Mouse (Mus musculus) bone marrow macrophage, adult 2 months (primary cell): ENCODE data around the gene Chchd3. TPM values are rescaled to one million over a fixed set of nuclear protein-coding genes. Genes with fewer than 3 reads are reported as not detected.

ENCODE experiments used
- H3K27ac ChIP-seq: 2 replicates; pipeline ENCODE4 v1.5.1; 2012; ENCODE audit warnings: low read depth, low read length; ENCODE audit not compliant: insufficient read depth
- H3K4me1 ChIP-seq: 2 replicates; pipeline ENCODE4 v1.6.1; 2012; ENCODE audit warnings: low read length; ENCODE audit not compliant: control insufficient read depth, insufficient read depth
- H3K4me3 ChIP-seq: 2 replicates; pipeline ENCODE4 v1.5.1; 2012; ENCODE audit warnings: mild to moderate bottlenecking, low read length, moderate library complexity; ENCODE audit not compliant: insufficient read depth
- CTCF ChIP-seq: IDR thresholded peaks from 2 replicates; pipeline ENCODE4 v1.5.1; 2012; ENCODE audit warnings: low read depth, mild to moderate bottlenecking, low read length, moderate library complexity
- POLR2A ChIP-seq: IDR thresholded peaks from 2 replicates; pipeline ENCODE4 v1.6.1; 2012; ENCODE audit warnings: mild to moderate bottlenecking, low read depth, low read length, borderline replicate concordance
- polyA plus RNA-seq: library from polyadenylated mRNA; stranded (reverse); fragments of >200 nt; gene quantifications from 2 replicates; pipeline ENCODE4 v1.2.4, GENCODE M21; 2012; ENCODE audit not compliant: missing spikeins, insufficient read depth, insufficient read length

Chchd3 gene
- polyA plus RNA-seq, 1 experiment, result 52.9 TPM

DNA sequence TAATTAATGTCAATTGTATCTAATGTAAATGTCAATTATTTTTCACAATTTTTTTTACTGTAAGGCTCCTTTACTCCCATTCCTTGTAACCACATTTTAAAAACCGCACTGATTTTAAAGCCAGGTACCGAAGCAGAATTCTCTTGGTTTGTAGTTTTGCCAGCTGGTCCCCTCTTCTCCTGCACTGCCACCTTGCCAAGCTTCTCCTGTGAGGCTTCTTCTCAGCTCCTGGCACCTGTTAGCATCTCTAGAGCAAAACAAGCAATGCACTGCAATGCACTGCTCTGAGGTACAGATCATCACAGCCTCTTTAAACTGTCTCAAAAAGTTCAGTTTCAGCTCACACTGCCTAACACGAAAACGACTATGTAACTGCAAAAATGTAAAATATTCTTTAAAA is 116.4 kb downstream of the Chchd3 start:
- TF ChIP-seq CTCF, result no peak
- no peak for TF ChIP-seq POLR2A
- Histone ChIP-seq H3K27ac (no peak overlapping the region), H3K4me3 (no peak overlapping the region), H3K4me1 (no peaks in the 10 kb centered on the region)

DNA sequence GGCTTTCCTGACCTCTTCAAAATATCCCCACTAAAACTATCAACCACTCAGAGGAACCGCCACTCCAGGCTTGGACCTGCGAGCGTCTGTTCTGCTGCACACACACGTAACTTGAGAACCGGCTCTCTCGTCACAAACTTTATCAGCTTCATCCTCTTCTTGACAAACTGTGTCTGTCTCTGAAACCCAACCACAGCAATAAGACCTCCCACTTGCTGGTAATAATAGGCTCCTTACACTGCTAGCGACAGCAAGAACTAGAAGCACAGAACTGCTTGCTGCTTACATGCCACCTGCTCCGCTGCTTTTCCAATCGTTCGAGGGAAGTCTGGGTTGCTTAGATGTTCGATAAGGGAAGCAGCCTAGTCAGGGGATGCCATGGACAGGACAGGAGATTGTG is 119.8 kb downstream of the Chchd3 start:
- peaks cover 3% of the 10 kb centered on the region for H3K4me1 ChIP-seq
- H3K27ac ChIP-seq, result no peak overlapping the region
- no peak for TF ChIP-seq CTCF
- TF ChIP-seq POLR2A, result no peak
- no peak overlapping the region for H3K4me3 ChIP-seq

DNA sequence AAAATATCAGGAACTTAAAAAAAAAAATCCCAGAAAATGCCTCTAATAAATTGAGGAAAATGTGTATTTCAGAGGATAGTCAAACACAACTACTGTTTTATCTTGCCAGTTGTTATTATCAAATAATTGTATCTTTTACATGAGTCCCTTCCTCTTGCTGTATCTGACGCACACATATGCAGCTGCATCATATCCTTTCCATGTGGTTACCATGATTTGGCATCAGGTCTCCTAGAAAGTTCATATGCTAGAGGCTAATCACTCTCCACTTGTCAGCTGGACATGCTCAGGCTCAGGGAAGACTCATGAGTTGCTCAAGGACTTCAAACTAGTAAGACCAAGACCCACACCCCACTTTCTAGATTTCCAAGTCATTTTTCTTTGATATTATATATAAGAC is 122.4 kb downstream of the Chchd3 start:
- Histone ChIP-seq H3K4me3 (no peak overlapping the region), H3K27ac (no peak overlapping the region), H3K4me1 (peaks cover 3% of the 10 kb centered on the region)
- TF ChIP-seq CTCF (no peak), POLR2A (no peak)

DNA sequence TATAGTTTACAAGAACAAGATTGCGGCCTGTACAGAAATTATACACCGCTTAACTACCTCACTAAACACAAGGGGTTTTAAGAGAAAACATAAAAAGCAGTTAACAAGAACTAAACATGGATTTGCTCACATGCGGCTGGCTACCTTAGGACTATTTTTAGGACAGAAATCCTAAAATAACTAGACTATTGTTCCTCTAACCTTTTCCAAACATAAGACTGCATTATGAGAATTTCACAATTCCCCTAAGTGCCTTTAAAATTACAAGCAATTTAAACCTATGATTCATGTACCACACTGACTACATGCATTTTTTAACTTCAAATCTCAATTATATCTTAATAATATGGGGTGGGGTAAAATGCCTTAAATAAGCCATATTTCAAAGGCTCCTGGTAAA is 123.3 kb downstream of the Chchd3 start:
- H3K4me3 ChIP-seq, result no peak overlapping the region
- no peak overlapping the region for H3K27ac ChIP-seq
- peaks cover 3% of the 10 kb centered on the region for H3K4me1 ChIP-seq
- TF ChIP-seq POLR2A (no peak), CTCF (no peak)

DNA sequence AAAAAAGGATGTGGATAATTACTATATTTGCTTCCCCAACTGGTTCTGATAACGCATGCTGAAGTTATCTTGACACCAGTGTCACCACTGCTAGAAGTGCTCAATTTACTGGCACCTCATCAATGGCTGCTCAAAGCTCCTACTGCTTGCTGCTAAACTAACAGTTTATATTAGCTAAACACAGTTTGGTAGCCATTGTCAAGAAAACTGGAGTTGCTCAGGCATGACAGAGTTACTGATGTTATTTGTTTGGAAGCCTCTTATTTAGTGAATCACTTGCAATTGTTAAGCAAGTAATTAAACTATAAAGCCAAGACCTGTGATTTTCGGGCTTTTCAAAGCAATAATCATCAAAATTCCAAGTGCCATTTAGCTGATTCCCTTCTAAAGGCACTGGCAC is 123.7 kb downstream of the Chchd3 start:
- peaks cover 3% of the 10 kb centered on the region for H3K4me1 ChIP-seq
- no peak overlapping the region for H3K27ac ChIP-seq
- TF ChIP-seq POLR2A, result no peak
- TF ChIP-seq CTCF, result no peak
- H3K4me3 ChIP-seq, result no peak overlapping the region

DNA sequence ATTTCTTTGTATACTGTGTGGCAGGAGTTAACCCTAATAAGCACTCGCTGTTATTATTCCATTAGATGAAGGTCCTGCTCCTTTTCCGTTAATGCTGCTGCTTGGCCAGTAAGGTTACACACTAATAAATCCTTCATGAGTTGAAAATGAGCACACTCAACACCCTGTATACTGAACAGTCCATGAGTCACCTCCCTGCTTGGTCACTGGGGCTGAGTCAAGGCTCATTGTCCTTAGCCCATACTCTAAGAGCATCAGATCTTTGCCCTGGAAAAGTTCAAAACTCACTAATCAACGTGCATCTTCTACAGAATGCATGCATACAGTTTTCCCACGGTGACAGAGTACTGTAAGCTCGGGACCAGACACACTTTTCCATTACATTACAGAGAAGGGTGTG is 124.5 kb downstream of the Chchd3 start:
- Histone ChIP-seq H3K4me3 (no peak overlapping the region), H3K27ac (no peak overlapping the region), H3K4me1 (peaks cover 3% of the 10 kb centered on the region)
- TF ChIP-seq CTCF (no peak), POLR2A (no peak)

DNA sequence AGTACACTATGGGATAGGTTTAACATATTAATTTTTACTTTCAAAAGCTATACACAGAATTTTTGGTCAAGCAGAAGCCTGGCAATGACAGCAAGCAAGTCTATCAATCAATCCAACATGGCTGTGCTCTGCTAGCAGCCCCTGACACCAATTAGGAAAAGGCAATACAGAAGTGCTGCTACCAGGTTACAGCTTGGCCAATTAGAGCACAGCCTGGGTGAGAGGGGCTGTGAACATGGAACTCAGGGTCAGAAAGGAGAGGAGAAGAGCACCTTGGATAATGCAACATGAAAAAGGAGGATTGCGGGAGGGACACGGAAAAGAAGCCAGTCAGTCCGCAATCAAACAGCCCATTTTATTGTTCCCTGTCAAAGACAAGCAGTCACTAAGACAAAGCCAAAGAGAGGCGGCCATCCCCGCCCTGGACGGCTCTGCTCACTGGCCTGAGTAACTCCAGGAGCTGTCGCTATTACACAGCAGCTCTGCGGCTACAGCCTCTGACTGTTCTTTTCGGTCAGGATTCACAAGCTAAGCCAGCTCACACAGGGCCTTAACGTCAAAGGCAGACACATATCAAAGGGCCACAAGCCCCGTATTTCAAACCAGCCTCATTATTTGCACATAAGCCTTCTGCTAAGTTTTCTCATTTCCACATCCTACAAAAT is 128.8 kb downstream of the Chchd3 start:
- Histone ChIP-seq H3K27ac (no peak overlapping the region), H3K4me1 (peaks cover 3% of the 10 kb centered on the region; the same call in 1 of the 2 replicates), H3K4me3 (no peak overlapping the region)
- no peak for TF ChIP-seq POLR2A
- no peak for TF ChIP-seq CTCF

DNA sequence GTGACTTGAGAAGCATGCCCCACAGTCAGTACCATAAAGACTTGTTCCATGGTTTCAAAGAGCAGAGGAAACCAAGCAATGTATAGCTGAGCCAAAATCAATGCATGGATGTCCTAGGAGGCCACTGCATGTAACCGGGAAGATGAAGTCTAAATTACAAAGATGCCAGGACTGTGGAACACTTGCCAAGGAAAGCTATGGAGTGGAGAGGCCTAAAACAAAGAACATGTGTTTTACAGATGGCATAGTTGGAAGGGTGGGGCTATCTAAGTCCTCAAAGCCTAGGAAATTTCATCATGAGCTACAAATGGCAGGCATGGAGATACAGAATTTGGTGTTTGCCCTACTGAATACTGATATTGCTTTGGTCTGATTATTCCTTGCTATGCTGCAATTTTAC is 137.7 kb downstream of the Chchd3 start:
- no peak overlapping the region for H3K27ac ChIP-seq

DNA sequence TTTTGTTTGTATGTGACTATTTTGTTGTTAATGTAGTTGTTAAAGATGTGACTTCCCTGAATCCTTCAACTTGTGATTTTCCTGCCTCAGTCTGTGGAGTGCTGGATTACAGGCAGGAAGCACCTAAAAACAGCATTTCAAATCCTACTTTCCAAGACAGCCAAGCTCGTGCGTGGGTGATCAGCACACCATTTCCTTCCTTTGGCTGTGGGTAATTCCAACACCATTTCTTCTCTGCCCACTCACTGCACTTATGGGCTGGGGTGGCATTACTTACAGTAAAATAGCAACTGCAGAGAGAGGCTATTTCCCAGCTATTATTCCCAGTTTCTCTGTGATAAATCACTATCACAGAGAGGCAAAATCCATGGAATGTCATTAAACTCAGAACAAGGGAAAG is 140.0 kb downstream of the Chchd3 start:
- Histone ChIP-seq H3K4me1 (no peaks in the 10 kb centered on the region), H3K4me3 (no peak overlapping the region), H3K27ac (no peak overlapping the region)
- TF ChIP-seq POLR2A, result no peak
- TF ChIP-seq CTCF, result no peak

More for the DNA sequence above, 137.7 kb downstream of the Chchd3 start:
- TF ChIP-seq CTCF, result no peak
- Histone ChIP-seq H3K4me1 (no peaks in the 10 kb centered on the region), H3K4me3 (no peak overlapping the region)

DNA sequence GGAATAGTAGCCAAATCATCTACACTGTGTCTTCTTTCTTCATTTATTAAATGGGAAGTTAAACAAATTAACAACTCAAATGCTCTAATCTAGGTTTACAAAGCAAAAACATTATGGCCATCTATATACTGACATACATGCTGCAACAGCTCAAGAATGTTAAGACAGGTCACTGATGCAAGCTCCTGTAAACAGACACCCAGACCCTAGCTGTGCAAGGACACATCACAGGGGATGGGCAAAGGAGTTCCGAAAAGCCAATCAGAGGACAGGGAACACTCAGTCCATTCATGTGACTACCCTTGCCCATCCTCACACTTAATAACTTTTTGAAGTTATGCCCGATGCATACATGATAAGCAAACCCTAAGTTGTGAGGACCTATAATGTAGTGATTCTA is 149.4 kb downstream of the Chchd3 start:
- Histone ChIP-seq H3K4me3 (no peak overlapping the region), H3K27ac (no peak overlapping the region), H3K4me1 (no peaks in the 10 kb centered on the region)
- no peak for TF ChIP-seq CTCF
- TF ChIP-seq POLR2A, result no peak

DNA sequence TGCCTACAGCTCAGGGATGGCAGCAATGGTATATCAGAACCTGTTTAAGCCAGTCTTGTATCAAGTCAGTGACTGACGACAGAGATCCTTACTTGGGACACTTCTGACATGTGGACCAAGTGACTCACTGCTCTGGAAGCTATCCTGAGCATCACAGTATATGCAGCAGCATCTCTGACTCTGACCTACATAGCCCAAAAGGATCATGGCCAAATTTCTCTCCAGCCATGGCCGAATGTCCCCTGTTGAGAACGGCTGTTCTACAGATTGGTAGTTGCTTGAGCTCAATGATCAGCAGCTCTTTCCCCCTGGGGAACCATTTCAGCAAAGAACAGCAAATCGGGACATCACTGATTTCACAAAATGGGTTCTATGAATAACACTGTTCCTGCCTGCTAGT is 161.0 kb downstream of the Chchd3 start:
- no peak overlapping the region for H3K4me3 ChIP-seq
- no peak overlapping the region for H3K27ac ChIP-seq
- TF ChIP-seq CTCF, result no peak
- TF ChIP-seq POLR2A, result no peak
- H3K4me1 ChIP-seq, result no peaks in the 10 kb centered on the region; the same call in 1 of the 2 replicates
